Mouse (Mus musculus) cortical plate, adult 2 months (tissue): ENCODE measurements at regions not wholly inside any gene's neighbourhood (a gene's known extent, or its start where the extent isn't known, plus 50 kb on each side); places are given as distances from the start of the nearest gene placed in this dataset.

ENCODE experiments used
- CTCF ChIP-seq: fragments of 200-500 bp; IDR thresholded peaks from 2 replicates; pipeline ENCODE4 v1.5.1; 2011; ENCODE audit warnings: mild to moderate bottlenecking, control low read depth, low read length; ENCODE audit not compliant: insufficient read depth; ENCODE audit errors: extremely low read depth
- POLR2A ChIP-seq: fragments of 200-500 bp; IDR thresholded peaks from 2 replicates; pipeline ENCODE4 v1.6.1; 2011; ENCODE audit warnings: mild to moderate bottlenecking, low read length, control low read depth; ENCODE audit not compliant: insufficient read depth; ENCODE audit errors: extremely low read depth

- TF ChIP-seq POLR2A (no peak), CTCF (no peak)
These were observed 271.0 kb upstream of the Cxxc4 start for GRCm38 (mm10) chr3:133965322-133965721.
